Mouse (Mus musculus) heart, embryonic 15.5 days (tissue): ENCODE results near the gene Tes3-ps. TPM values are rescaled to one million over a fixed set of nuclear protein-coding genes. Genes with fewer than 3 reads are reported as not detected.

Experiments used
- ATAC-seq: fragments of 200-750 bp; cut with Nextera tagmentation; replicated peaks from 2 replicates; pipeline ENCODE4 v1.8.0; 2017; ENCODE audit warnings: low read depth, moderate TSS enrichment; ENCODE audit not compliant: insufficient number of reproducible peaks, insufficient read depth, low FRiP score
- H3K27ac ChIP-seq: fragments of 300-500 bp; sonication (generic); 2 replicates; pipeline ENCODE4 v1.5.1; 2015; ENCODE audit warnings: mild to moderate bottlenecking, inconsistent platforms
- H3K27me3 ChIP-seq: fragments of 300-500 bp; sonication (generic); 2 replicates; pipeline ENCODE4 v1.6.1; 2015; ENCODE audit warnings: inconsistent platforms
- H3K36me3 ChIP-seq: fragments of 300-500 bp; sonication (generic); 2 replicates; pipeline ENCODE4 v1.6.1; 2015; ENCODE audit warnings: mild to moderate bottlenecking, inconsistent platforms
- H3K4me1 ChIP-seq: fragments of 300-500 bp; sonication (generic); replicated peaks from 2 replicates; pipeline ENCODE4 v1.6.1; 2015; ENCODE audit warnings: inconsistent platforms
- H3K4me2 ChIP-seq: fragments of 300-500 bp; sonication (generic); 2 replicates; pipeline ENCODE4 v1.6.1; 2015; ENCODE audit warnings: inconsistent platforms, mild to moderate bottlenecking, moderate library complexity
- H3K4me3 ChIP-seq: fragments of 300-500 bp; sonication (generic); 2 replicates; pipeline ENCODE4 v1.5.1; 2015; ENCODE audit warnings: mild to moderate bottlenecking, inconsistent platforms
- H3K9ac ChIP-seq: fragments of 300-500 bp; sonication (generic); 2 replicates; pipeline ENCODE4 v1.6.1; 2015; ENCODE audit warnings: mild to moderate bottlenecking, inconsistent platforms
- H3K9me3 ChIP-seq: fragments of 300-500 bp; sonication (generic); replicated peaks from 2 replicates; pipeline ENCODE4 v1.6.1; 2016; ENCODE audit warnings: inconsistent platforms
- WGBS: fragments of 180-500 bp; shearing (Covaris S2); methylation state at CpG from one replicate; pipeline ENCODE4 v1.1.7; 2015; ENCODE audit warnings: mixed read lengths; 5-methylcytosine and 5-hydroxymethylcytosine counted together
- polyA plus RNA-seq: library from polyadenylated mRNA; unstranded; fragments of >200 nt; fragmentation: Nextera tagmentation; extraction: Ambion mirVana; gene quantifications from 2 replicates; pipeline ENCODE4 v1.2.1, GENCODE M21; 2015

Gene Tes3-ps
- polyA plus RNA-seq, 1 experiment from 2014 or later = 0.87 TPM

DNA sequence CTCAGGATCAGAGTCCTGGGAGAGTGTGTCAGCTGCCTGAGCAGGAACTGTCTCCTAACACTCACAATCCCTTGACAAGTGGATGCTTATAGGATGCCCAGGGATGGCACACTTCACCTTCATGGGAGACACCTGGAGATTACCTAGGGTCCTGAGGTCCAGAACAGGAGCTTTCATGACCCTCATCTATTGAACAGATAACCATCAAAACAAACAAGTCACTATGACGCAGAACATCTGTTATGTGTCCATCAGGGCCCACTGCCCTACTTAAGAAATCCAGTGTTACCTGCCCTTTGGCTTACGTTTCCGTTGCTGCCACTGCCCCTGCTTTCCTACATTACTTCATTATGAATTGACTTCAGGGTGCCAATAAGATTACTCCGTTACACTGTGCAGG lies 12.7 kb downstream of the Tes3-ps start:
- Histone ChIP-seq H3K27me3 (no peaks in the 10 kb centered on the region), H3K4me3 (no peak overlapping the region), H3K36me3 (no peaks in the 10 kb centered on the region), H3K9ac (no peak overlapping the region), H3K27ac (no peak overlapping the region), H3K4me2 (peak overlapping the region; percentile 20; the same call in 1 of the 2 replicates), H3K4me1 (0 out of 2 replicates have a peak, but pooled peaks cover 3% of the 10 kb centered on the region), H3K9me3 (no peaks in the 10 kb centered on the region)
- WGBS = 79% methylated on average over 4 of the region's 4 CpGs
- ATAC-seq = no peak

DNA sequence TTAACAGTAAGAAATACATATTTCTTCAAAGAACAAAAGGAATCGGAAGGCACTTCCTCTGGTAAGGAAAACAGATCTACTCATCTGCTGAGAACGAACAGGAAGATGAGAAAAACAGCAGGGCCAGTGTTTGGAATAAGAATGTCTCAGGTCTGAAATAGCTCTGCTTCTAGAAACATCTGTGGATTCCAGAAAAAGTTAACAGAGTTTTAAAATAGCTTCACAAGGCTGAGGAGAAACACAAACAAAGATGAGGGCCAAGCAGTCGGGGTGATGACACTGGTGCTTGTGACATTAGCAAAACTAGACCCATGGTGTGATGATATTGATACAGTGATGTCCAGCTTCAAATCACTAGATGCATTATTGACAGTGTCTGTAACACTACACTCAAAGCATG lies 14.1 kb downstream of the Tes3-ps start:
- no peak overlapping the region for H3K27ac ChIP-seq
- H3K4me2 ChIP-seq = no peak overlapping the region
- H3K9me3 ChIP-seq = no peaks in the 10 kb centered on the region
- 0 out of 2 replicates have a peak, but pooled peaks cover 3% of the 10 kb centered on the region for H3K4me1 ChIP-seq
- no peaks in the 10 kb centered on the region for H3K27me3 ChIP-seq
- WGBS = 41% methylated on average over 3 of the region's 3 CpGs
- no peak overlapping the region for H3K4me3 ChIP-seq
- no peak overlapping the region for H3K9ac ChIP-seq
- no peaks in the 10 kb centered on the region for H3K36me3 ChIP-seq
- no peak for ATAC-seq

DNA sequence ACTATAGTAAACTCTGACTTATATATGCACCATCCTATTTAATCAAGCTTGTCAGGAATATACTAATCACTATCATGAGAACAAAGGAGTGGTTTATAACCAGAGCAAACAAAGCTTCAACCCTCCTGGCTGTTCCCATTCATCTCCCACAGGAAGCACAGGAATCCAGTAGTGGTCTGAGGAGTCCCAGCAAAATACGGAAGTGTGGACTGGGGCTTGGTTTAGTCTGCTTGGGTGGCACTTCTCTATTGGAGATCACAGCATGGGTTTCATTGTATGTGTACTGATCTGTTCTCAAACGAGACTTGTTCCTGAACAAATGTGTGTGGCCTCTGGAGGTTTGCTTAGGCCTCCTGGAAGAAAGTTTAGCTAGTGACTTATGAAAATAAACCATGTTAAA lies 25.6 kb downstream of the Tes3-ps start:
- H3K4me1 ChIP-seq = no peaks in the 10 kb centered on the region
- H3K36me3 ChIP-seq = no peaks in the 10 kb centered on the region
- ATAC-seq = no peak
- H3K4me2 ChIP-seq = no peak overlapping the region
- H3K9me3 ChIP-seq = no peaks in the 10 kb centered on the region
- WGBS = 55% methylated on average over 2 of the region's 2 CpGs
- no peak overlapping the region for H3K4me3 ChIP-seq
- H3K9ac ChIP-seq = no peak overlapping the region
- no peaks in the 10 kb centered on the region for H3K27me3 ChIP-seq
- H3K27ac ChIP-seq = no peak overlapping the region

DNA sequence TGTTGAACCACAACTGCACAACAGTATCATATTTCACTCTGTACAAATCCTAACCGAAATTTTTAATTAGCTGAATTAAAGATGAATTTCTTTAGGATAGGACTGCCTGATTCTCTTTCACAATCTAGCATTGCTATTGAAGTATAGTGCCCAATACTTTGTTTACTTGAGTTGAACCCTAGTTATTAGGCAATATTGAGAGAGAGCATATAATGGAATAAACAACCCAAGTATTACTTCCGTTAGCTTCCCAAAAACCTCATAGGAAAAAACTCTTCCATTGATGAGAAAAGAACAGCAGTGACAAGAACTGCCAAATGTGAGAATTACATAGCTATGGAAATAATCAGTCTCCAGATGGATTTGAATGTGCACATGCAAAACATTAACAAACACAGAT lies 33.1 kb downstream of the Tes3-ps start:
- WGBS = 84% methylated on average over 2 of the region's 2 CpGs
- Histone ChIP-seq H3K4me3 (no peak overlapping the region), H3K27ac (no peak overlapping the region)

DNA sequence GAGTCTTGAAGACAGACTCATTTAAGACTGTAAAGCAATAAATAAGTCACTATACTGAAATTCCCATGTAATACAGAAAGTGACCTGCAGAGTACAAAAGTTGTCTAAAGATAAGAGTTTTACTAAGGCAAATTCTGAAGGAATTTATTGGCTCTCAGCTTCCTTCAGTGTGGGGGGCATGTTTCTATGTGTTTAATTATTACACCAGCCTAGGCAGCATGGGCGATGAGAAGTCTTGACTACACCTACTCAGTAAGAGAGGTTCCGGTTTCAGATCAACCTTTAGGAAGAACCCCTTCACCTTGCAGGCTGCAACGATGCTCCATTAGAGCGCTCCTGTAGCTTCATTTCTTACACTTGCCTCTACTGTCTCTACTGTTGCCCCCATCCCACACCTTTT lies 37.5 kb downstream of the Tes3-ps start:
- Histone ChIP-seq H3K4me1 (no peaks in the 10 kb centered on the region), H3K27ac (no peak overlapping the region), H3K9ac (no peak overlapping the region), H3K4me2 (no peak overlapping the region), H3K36me3 (no peaks in the 10 kb centered on the region), H3K9me3 (no peaks in the 10 kb centered on the region), H3K4me3 (no peak overlapping the region), H3K27me3 (no peaks in the 10 kb centered on the region)
- 92% methylated on average over 4 of the region's 4 CpGs for WGBS
- no peak for ATAC-seq

More for the DNA sequence above, 33.1 kb downstream of the Tes3-ps start:
- no peak for ATAC-seq
- Histone ChIP-seq H3K36me3 (no peaks in the 10 kb centered on the region), H3K27me3 (no peaks in the 10 kb centered on the region), H3K4me2 (no peak overlapping the region), H3K4me1 (no peaks in the 10 kb centered on the region), H3K9me3 (no peaks in the 10 kb centered on the region), H3K9ac (no peak overlapping the region)

DNA sequence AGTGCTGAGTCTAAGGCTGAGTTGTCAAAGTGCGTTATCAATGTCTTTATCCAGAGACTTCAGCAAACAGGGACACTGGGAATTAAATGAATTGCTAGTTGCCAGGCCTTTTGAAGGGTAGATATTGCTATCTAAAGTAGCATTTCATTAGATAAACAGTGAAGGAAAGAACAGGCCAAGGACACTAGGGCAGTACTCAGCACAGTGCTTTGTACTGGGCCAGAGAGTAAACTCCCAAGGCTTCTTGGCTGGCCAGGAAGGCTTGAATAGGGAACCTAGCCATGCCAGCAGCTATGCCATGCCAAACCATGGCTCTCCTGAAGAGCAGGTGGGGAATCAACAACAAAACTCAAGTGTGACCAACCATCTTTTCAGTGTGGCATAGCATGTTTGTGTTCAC lies 43.8 kb downstream of the Tes3-ps start:
- no peaks in the 10 kb centered on the region for H3K9me3 ChIP-seq
- no peak overlapping the region for H3K4me2 ChIP-seq
- no peak overlapping the region for H3K27ac ChIP-seq
- H3K27me3 ChIP-seq = no peaks in the 10 kb centered on the region
- 92% methylated on average over 1 of the region's 1 CpGs for WGBS
- H3K9ac ChIP-seq = no peak overlapping the region
- no peaks in the 10 kb centered on the region for H3K36me3 ChIP-seq
- no peak for ATAC-seq
- no peak overlapping the region for H3K4me3 ChIP-seq
- no peaks in the 10 kb centered on the region for H3K4me1 ChIP-seq

DNA sequence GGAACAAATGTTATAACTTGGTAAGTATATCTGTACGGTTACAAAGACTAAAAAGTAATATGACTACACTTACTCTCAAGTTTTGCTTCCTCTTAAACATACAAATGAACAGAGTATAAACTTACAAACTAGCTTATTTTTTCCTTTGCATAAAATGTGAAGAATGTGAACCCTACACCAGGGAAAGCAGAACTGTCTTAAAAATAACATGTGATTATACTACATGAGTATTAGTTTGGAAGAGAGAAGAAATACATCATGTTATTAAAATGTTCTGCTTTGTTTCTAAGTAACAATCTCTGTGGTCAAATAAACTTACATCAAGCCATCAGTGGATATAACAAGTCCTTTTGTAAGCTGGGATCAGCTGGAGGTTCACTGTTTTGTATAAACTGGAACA lies 45.6 kb downstream of the Tes3-ps start:
- Histone ChIP-seq H3K4me1 (no peaks in the 10 kb centered on the region), H3K36me3 (no peaks in the 10 kb centered on the region), H3K4me3 (no peak overlapping the region), H3K9ac (no peak overlapping the region), H3K27ac (no peak overlapping the region), H3K4me2 (no peak overlapping the region), H3K27me3 (no peaks in the 10 kb centered on the region), H3K9me3 (no peaks in the 10 kb centered on the region)
- 88% methylated on average over 1 of the region's 1 CpGs for WGBS
- no peak for ATAC-seq

DNA sequence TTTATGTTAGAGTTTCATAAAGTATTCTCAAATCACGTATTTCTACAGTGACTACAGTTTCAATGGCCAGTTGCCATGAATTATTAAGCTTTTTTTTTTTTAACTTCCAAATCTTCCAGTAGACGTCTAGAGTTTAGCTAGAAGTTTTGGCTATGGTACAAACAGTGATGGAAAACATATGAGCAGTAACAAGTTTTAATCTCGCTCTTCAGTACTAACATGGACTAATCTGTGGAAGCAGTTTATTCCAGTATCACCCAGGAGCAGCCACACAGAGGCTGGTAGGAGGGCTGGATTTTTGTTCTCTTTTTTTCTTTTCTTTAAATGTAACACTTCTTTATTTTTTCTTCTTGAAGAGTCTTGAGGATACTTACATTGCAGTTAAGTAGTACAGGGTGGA lies 51.2 kb downstream of the Tes3-ps start, which contains the start of gene Aspn:
TSS of gene Aspn (plus strand) at position 165 of the 400 bp plus-strand sequence.
- 51% methylated on average over 3 of the region's 3 CpGs for WGBS
- Histone ChIP-seq H3K4me2 (peak within 1 kb of the TSS; percentile 21; the same call in 1 of the 2 replicates), H3K27me3 (no peaks in the 10 kb centered on the region), H3K36me3 (no peaks in the 10 kb centered on the region), H3K4me3 (0 out of 2 replicates have a peak within 1 kb of the TSS, but pooled peaks have one; percentile 14), H3K9me3 (no peaks in the 10 kb centered on the region), H3K27ac (peak within 1 kb of the TSS; percentile 67; the same call in 1 of the 2 replicates), H3K9ac (no peak within 1 kb of the TSS), H3K4me1 (0 out of 2 replicates have a peak, but pooled peaks cover 2% of the 10 kb centered on the region)
- 0 out of 2 replicates have a peak, but pooled peaks have one; percentile 31 for ATAC-seq

DNA sequence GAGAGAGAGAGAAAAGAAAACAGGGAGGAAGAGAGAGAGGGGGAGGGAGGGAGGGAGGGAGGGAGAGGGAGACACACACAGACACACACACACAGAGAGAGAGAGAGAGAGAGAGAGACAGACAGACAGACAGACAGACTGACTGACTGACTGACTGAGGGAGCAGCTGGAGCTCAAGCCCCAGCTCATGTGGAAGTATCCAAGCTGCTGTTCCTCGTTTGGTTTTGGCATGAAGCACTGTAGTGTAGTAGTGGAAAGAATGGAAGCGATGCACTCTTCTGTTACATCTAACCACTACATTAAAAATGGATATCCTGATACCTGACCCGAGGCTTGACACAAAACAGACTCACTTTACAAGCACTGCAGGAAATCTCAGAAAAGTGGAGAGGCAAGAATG lies 52.5 kb downstream of the Tes3-ps start:
- Histone ChIP-seq H3K9ac (no peak overlapping the region), H3K27ac (peak overlapping the region; percentile 67), H3K27me3 (no peaks in the 10 kb centered on the region), H3K36me3 (no peaks in the 10 kb centered on the region), H3K9me3 (no peaks in the 10 kb centered on the region), H3K4me3 (peak overlapping the region; percentile 14; the same call in 1 of the 2 replicates), H3K4me2 (peak overlapping the region; percentile 21; the same call in 1 of the 2 replicates), H3K4me1 (0 out of 2 replicates have a peak, but pooled peaks cover 2% of the 10 kb centered on the region)
- 23% methylated on average over 3 of the region's 3 CpGs for WGBS
- no peak for ATAC-seq

Other genes with a start within 250 kb of the Tes3-ps start
- gene Susd3, start 244.6 kb upstream of the Tes3-ps start, polyA plus RNA-seq = 1.6 and 2.5 TPM in 2 replicates
- 0.14 and 0.32 TPM in 2 replicates for gene Fgd3, start 173.0 kb upstream of the Tes3-ps start, polyA plus RNA-seq
- 47.4 and 48.2 TPM in 2 replicates for gene Bicd2, start 151.7 kb upstream of the Tes3-ps start, polyA plus RNA-seq
- 10.0 and 11.1 TPM in 2 replicates for gene Ippk, start 72.1 kb upstream of the Tes3-ps start, polyA plus RNA-seq
- 4.6 and 5.7 TPM in 2 replicates for gene Ecm2, start 11.5 kb downstream of the Tes3-ps start, polyA plus RNA-seq
- gene Aspn, start 51.1 kb downstream of the Tes3-ps start, polyA plus RNA-seq = 31.8 and 32.2 TPM in 2 replicates
- 0.73 and 1.2 TPM in 2 replicates for gene Omd, start 89.1 kb downstream of the Tes3-ps start, polyA plus RNA-seq
- 51.3 and 59.7 TPM in 2 replicates for gene Ogn, start 114.7 kb downstream of the Tes3-ps start, polyA plus RNA-seq
- 21.1 and 26.1 TPM in 2 replicates for gene Cenpp, start 159.5 kb downstream of the Tes3-ps start, polyA plus RNA-seq
- 9.9 and 15.2 TPM in 2 replicates for gene Nol8, start 159.8 kb downstream of the Tes3-ps start, polyA plus RNA-seq
- gene Iars, start 188.8 kb downstream of the Tes3-ps start, polyA plus RNA-seq = 40.9 and 51.6 TPM in 2 replicates